In the genomic region with DNA sequence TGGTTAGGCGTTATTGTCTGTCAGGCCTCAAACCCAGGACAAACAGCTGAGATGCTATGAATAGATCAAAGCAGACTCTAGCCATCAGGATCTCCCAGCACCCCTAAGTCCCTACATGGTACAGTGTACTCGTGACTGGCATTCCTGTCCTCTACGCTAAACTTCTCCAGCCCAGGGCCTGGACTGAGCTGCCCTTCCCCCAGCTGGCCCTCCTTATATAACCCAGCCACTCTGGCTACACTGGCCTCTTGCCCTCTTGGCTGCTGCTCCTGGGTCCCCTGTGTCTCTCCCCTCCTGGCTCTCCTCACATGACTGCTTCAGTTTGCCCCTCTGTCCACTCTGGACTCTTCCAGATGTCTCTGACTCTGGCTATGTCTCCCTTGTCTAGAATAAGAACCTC, we compare ENCODE assay signal across 9 mouse cellular contexts. TPM values are rescaled to one million over a fixed set of nuclear protein-coding genes. Genes with fewer than 3 reads are reported as not detected.
DNase-seq lines count a peak whose midpoint lies in the region; ATAC-seq and TF ChIP-seq lines count a peak whose summit lies in the region.
"Had no signal": no experiment of that assay in that cellular context is flagged by ENCODE, and none has a peak within 500 bp of the region (broad histone marks: within the 10 kb centered on the region; RNA-seq: fewer than 3 reads in every experiment).

No protein-coding gene starts in this region.

- no peak overlapping the region for H3K4me3 ChIP-seq in gastrocnemius, adult 2 months
- H3K4me3 ChIP-seq in G1E (ENCODE audit: low read depth, low read length): peak overlapping the region; percentile 52; the same call in 1 of the 2 replicates
- H3K4me3 ChIP-seq in heart, embryonic 15.5 days: no peak overlapping the region

- peak overlapping the region; percentile 74 for H3K27ac ChIP-seq in gastrocnemius, adult 2 months
- peak overlapping the region; percentile 15; the same call in 1 of the 2 replicates for H3K27ac ChIP-seq in heart, embryonic 15.5 days

- no peak for TF ChIP-seq CTCF in gastrocnemius, adult 2 months (IDR thresholded peaks at IDR 0.05)
- no peak for TF ChIP-seq CTCF in G1E (IDR thresholded peaks at IDR 0.05; ENCODE audit: low read depth, low read length)

- no peak overlapping the region for H3K9ac ChIP-seq in heart, embryonic 15.5 days

- DNase-seq in gastrocnemius, adult 2 months: peak; percentile 46
- no peak for DNase-seq in gastrocnemius, postnatal 14 days
- no peak for DNase-seq in G1E (ENCODE audit: low spot score)
- DNase-seq in kidney, postnatal 25 days: peak; percentile 62 to 92
- DNase-seq in right cerebral cortex, postnatal 4 days: no peak
- no peak for DNase-seq in cerebellum, adult 11-12 months

- intact Hi-C loops in gastrocnemius, adult 2 months (cut with DNase I): loop anchor here (5.0 kb wide), 2 partner anchors 55 to 105 kb away; a partner anchor contains a TSS
- intact Hi-C loops in gastrocnemius, postnatal 14 days (cut with DNase I; ENCODE audit: low total_unique reads): no loop called here

- peaks cover 5% of the 10 kb centered on the region; the same call in 1 of the 2 replicates for H3K9me3 ChIP-seq in G1E (replicated peaks)
- H3K9me3 ChIP-seq in heart, embryonic 15.5 days (replicated peaks): no peaks in the 10 kb centered on the region

- H3K4me1 ChIP-seq in G1E (ENCODE audit: insufficient read depth, low read depth, low read length): peaks cover 66% of the 10 kb centered on the region
- peaks cover 38% of the 10 kb centered on the region for H3K4me1 ChIP-seq in heart, embryonic 15.5 days (replicated peaks)

- no peak for ATAC-seq in G1E (ENCODE audit: extremely low read depth, insufficient number of reproducible peaks, low FRiP score, poor library complexity, severe bottlenecking)
- no peak for ATAC-seq in heart, embryonic 15.5 days (replicated peaks; ENCODE audit: insufficient number of reproducible peaks, insufficient read depth, low FRiP score, low read depth)
- no peak for ATAC-seq in monocyte, adult 5-6 weeks (replicated peaks; ENCODE audit: insufficient number of reproducible peaks, low FRiP score, low TSS enrichment, poor library complexity, severe bottlenecking)
- ATAC-seq: lung, postnatal 0 days had no signal

- H3K36me3 ChIP-seq in G1E (replicated peaks): peaks cover 32% of the 10 kb centered on the region
- H3K36me3 ChIP-seq in heart, embryonic 15.5 days: no peaks in the 10 kb centered on the region

- WGBS in heart, embryonic 15.5 days: 51% methylated on average over 3 of the region's 3 CpGs

- no peaks in the 10 kb centered on the region for H3K27me3 ChIP-seq in G1E (ENCODE audit: insufficient read depth, low read length)
- H3K27me3 ChIP-seq in heart, embryonic 15.5 days: no peaks in the 10 kb centered on the region

- no peak overlapping the region for H3K4me2 ChIP-seq in heart, embryonic 15.5 days

RNA-seq across cellular contexts. Expression of a gene that starts 22.4 kb away (rescaled TPM):
- total RNA-seq in gastrocnemius, adult 2 months (2021): 10 to 100 TPM; 12.6 to 15.1 TPM
- total RNA-seq in gastrocnemius, postnatal 14 days (2021): 10 to 100 TPM; 26.1 to 28.7 TPM
- total RNA-seq in G1E (2014; fragmentation: Nextera tagmentation): 73.0 and 103 TPM in 2 replicates
- 65.5 and 72.3 TPM in 2 replicates for total RNA-seq in G1E (2017)
- 15.1 and 16.2 TPM in 2 replicates for polyA plus RNA-seq in G1E (2012)
- polyA plus RNA-seq in heart, embryonic 15.5 days (2015; fragmentation: Nextera tagmentation; extraction: Ambion mirVana): 32.7 and 43.0 TPM in 2 replicates
- 91.0 to 131 TPM (median 108 TPM) in 3 replicates for total RNA-seq in monocyte, adult 5-6 weeks (2017)

RNA-seq across cellular contexts. Expression of a gene that starts 56.7 kb away (rescaled TPM):
- 1 to 10 TPM; 6.2 to 7.9 TPM for total RNA-seq in gastrocnemius, adult 2 months (2021)
- 10 to 100 TPM in 1 of 2 experiments, 1 to 10 TPM in 1; 9.0 to 10.1 TPM for total RNA-seq in gastrocnemius, postnatal 14 days (2021)
- total RNA-seq in G1E (2014; fragmentation: Nextera tagmentation) (137 and 144 TPM in 2 replicates), G1E (2017) (87.8 and 101 TPM in 2 replicates)
- 16.7 and 18.3 TPM in 2 replicates for polyA plus RNA-seq in G1E (2012)
- polyA plus RNA-seq in heart, embryonic 15.5 days (2015; fragmentation: Nextera tagmentation; extraction: Ambion mirVana): 57.9 and 58.9 TPM in 2 replicates
- total RNA-seq in monocyte, adult 5-6 weeks (2017): 86.7 to 144 TPM (median 102 TPM) in 3 replicates

Comparison
In these comparisons a context has a peak if more than half of its experiments do, and no peak if none do; other contexts are left out.
1. DNase-seq: peak in gastrocnemius, adult 2 months (single experiment) and kidney, postnatal 25 days (2 of 2); none in gastrocnemius, postnatal 14 days (single experiment), G1E (single experiment), right cerebral cortex, postnatal 4 days (single experiment) and cerebellum, adult 11-12 months (single experiment).